Mouse (Mus musculus): ENCODE measurements around the gene Rnf207.
A peak's percentile ranks its signal among the peaks of the same experiment; 100 is the strongest.

Rnf207 gene

DNA sequence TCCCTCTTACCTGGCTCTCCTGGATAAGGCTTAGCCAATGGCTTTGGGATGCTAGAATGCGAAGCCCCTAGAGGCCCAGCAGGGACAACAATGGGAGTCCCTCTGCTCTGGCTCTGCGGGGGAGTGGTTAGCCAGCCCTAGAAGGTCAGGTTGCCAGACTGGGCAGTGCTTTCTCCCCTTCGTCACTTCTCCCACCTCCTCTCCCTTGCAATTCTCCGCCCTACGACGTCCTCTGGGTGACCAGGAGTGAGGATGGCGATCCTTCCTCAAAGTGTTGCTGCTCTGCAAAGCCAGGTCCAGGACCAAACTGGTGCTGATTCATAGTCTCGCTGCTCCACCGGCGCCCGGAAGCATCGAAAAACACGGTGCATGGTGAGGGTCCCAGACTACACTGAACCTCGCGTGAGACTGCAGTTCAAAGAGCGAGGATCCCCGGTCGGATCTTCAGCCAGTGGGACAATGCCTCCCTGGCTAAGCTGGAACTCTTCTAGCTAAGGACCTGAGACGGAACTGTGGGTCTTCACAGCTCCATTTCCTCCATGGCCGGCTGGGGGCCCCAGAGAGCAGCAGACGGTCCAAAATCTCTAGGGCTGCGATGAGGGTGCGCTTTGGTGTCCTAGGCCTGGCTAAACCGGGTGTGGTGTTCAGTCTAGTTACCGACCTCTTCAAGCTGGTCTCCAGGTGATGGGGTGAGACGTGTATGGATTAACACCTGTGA, at the start of gene Rnf207:
TSS of gene Rnf207 (minus strand) at position 477 of the 718 bp plus-strand sequence.
- DNase-seq (ENCODE audit: low spot score): peak; percentile 41

DNA sequence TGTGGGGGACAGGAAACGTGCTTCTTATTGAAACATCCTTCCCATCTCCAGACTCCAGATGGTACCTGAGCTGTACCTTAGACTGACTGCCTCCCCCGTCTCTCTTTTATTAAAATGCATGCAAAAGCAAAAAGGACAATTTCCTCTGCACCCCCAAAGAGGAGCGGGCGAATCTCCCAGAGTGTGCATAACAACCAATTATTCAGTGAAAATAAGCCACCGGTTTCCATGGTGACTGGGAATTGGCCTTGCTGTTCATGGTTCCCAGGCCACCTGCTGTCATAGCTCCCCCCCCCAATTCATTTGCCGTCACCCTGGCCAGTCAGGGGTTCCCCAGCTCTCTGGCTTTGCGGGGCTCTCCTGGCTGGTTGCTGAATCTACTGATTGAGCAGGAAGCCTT, 46.4 kb upstream of the Rnf207 start:
- DNase-seq (ENCODE audit: low spot score): no peak

DNA sequence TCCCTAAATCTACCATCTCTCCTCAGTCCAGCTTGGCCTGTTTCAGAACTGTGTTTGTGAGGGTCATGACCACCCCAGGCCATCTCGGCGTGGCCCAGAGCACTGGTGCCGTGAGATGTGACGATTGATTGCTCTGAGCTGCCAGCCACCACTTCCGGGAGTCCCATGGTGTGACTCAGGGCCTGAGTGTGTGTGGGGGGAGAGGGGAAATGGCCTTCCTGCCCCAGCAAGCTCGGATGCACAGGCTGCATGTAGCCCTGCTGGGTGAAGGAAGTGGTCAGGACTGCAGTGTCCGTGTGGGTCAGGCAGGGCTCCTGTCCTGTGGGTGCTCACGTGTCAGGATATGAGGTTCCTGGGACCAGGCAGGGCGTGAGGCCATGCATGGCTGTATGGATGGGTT, 43.4 kb upstream of the Rnf207 start:
- DNase-seq (ENCODE audit: low spot score): no peak

DNA sequence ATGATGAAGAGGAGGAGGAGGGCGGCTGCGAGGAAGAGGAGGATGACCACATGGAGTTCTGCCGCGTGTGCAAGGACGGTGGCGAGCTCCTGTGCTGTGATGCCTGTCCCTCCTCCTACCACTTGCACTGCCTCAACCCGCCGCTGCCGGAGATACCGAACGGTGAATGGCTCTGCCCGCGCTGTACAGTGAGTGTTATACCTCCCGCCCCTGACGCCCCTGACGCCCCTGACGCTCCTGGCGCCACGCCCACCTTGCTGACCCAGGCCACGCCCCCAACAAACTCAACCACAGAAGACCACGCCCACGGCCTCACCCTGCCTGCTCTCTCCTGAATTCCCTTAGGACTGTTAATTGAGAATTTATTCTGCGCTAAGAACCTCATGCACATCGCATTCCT, 42.1 kb upstream of the Rnf207 start:
- DNase-seq (ENCODE audit: low spot score): no peak

DNA sequence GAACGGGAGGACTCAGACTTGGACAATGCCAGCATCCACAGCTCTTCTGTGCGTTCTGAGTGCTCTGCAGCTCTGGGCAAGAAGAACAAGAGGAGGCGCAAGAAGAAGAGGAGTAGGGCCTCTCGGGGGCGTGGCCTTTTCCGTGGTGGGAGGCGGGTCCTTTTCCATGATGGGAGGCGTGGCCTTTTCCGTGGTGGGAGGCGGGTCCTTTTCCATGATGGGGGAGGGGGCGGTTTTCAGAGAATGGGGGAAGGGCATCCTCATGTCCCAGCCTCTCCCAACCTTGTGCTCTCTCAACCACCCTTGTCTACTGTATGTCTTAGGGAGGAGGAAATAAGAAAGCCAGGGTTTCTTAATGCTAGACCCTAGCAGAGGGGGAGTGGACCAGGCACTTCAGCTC, 40.9 kb upstream of the Rnf207 start:
- no peak for DNase-seq (ENCODE audit: low spot score)

DNA sequence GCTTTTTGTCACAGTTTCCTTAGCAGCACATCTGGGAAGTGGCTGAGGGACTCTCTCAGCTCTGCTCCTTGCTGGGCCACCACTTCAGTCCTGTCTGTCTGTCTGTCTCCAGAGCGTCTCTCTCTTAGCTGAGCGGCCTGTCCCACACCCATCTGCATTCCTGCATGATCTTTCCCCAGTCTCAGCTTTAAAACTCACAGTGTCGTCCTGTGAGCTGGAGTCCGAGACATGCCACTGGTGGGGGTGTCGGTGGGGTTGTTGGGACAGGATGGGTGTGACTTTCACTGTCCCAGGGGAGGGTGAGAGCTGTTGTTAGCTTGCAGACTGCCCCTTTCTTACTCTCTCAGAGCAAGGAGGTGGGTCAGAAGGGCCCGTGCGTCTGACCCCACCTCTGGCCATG, 36.9 kb upstream of the Rnf207 start:
- DNase-seq (ENCODE audit: low spot score): no peak

DNA sequence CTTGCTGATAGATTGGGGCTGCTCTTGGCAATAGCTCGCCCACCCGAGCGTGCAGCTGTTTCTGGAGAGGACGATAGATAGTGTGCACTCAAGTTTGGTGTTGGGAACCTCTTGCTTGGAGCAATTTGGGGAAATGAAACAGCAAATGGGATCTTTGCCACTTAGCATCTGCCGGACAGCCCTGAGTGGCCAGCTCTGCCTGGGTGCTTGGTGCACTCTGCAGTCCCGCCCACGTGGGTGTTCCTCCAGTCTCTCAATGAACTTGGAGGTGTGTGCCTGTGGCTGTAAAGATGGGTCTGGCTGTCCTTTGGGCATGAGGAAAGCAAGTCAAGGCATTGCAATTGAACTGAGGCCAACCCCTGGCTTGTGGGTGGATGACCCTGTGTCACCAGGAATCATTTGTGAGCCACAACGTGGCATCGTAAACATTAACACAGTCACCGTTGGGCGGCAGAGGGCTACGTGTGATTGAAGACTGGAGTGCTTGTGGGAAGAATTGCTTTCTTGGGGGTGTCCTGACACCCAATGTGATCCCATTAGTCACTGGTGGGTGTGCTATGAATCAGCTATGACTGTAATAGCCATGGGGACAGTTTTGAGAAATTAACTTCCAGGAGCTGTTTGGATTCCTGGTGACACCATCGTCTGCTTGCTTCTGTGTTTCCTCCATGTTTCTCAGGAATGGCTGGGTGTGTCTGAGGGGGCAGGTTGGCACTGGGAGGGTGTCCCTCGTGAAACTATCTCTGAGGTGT, 35.3 kb upstream of the Rnf207 start:
- DNase-seq (ENCODE audit: low spot score): no peak

DNA sequence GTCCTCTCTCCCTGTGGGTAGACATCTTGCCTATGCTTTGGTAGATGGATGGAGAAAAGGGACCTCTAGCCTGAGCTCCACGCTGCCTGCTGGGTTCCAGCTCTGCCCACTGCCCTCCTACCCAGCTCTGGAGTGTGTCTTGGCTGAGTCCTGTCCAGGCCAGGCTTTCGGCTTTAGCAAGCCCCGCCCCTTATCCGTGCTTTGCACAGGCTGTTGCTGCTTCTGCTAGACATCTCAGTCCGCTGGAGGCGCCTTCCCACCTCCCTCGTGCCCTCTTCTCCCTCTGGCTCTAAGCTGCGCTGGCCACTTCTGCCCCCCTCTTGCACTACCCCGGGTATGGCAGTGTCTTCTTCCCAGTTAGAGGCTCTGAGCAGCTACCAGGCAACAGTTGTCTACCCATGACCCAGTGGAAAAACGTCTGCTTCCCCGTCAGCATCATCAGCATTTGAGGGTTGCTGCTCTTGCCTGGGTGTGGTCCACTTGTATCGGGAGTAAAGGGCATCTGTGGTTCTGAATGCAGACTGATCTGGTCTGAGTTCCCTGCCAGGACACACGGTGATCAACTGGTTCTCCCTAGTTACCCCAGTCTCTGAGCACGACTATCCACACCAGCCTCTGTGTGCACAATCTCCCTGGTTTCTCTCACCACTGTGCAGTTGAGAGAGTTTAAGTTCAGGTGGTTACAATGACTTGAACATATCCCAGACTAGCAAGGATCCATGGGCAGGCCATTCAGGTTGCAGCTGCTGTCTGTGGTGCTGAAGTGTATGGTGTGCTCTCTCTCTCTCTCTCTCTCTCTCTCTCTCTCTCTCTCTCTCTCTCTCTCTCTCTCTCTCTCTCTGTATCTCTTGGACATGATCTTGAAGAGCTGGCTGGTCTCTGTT, 32.9 kb upstream of the Rnf207 start:
- no peak for DNase-seq (ENCODE audit: low spot score)

DNA sequence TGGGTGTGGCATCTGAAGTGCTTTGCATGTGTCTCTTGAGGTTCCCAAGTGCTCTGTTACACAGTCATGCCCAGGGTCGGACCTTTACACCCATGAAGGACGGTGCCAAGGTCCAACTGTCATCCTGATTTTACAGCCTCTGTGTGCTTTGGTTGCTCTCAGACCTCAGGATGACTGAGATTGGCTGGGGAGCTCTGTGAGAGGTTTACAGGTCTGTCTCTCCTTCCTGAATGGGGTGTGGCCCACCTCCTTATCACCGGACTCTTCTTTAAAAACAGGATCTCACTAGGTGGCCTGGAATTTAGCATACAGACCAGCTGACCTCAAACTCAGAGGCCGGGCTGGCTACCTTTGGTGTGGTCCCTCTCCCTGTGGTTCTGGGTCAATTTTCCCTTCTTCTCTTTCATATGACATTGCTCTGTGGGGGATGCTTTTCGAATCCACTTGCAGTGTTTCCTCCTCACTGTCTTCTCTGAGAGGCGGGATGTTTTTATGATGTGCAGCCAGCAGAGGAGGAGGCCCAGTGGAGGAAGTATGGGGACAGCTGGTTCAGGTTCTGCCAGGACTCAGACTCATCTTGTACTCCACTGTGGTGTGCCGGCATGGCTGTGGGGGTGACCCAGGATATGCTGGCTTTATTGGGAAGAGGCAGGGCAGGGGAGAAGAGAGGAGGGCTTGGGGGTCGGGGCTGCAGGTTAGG, 32.1 kb upstream of the Rnf207 start:
- DNase-seq (ENCODE audit: low spot score): no peak

DNA sequence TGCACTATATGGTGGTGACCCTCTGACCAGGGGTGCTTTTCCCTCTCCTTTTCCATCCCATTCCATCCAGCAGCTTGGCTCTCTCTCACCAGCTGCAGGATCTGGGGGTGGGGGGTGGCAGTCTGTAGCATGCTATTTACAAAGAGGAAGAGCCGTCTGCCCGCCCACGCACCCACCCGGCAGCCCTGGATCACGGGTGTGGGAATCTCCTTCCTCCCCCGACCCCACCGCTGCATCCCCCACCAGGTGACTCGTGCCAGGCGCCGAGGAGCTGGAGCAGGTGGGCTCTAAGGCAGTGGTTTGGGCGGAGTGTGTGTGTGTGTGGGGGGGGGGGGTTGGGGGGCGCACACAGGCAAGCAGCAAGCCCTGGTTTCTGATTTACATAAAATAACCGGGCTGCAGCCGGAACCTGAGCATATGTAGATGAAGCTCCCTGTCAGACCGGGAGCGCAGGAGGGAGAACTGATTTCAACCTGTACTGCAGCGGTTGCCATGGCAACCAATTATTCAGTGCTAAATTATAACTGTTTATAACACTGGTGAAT, 31.1 kb upstream of the Rnf207 start:
- DNase-seq (ENCODE audit: low spot score): no peak

DNA sequence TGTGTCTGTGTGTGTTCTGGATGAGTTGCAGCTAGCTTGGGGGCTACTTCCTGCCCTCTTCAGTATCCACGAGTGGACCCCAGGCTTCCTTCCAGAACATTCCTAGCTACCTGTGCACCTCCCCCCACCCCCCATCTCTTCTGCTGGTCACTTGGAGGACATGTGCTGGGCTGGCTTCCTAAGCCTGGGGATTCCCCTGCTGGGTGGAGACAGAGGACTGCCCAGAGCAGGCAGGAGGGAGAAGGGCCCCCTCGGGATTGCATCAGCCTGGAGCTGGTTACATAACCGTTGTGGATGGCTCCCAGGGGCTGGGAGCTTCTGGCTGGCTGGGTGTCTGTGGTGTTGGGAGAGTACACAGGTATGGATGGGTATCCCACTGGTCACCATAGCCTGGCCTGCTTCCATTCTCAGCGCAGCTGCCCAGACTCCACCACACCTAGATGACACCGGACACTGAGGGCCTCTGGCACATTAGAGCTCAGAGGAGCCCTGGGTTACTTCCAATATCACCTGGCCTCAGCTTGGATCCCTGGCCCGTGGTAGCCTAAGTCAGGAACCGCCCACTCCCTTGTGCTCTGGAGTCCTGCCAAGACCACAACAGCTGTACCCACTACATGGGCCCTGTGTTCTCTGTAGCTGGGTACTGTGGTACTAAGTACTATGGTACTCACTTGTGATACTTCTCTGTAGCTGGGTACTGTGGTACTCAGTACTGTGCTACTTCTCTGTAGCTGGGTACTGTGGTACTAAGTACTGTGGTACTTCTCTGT, 26.5 kb upstream of the Rnf207 start:
- DNase-seq (ENCODE audit: low spot score): peak; percentile 11

DNA sequence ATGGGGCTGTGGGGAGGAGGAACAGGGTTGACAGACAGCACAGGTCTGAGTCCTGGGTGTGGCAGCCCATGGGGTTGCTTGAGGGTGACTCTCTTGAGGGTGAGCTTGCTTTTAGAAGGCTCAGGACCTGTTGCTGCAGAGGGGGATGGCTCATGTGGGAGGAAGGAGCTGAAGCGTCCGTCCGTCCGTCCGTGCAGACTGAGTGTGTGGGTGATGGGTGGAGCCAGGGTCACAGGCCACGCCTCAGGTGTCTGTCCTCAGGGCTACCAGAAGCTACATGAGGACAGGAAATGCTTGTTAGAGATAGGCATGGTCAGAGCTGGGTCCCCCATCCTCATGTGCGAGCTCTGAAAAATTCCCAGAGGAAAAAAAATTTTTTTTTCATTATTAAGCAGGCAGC, 25.9 kb upstream of the Rnf207 start:
- no peak for DNase-seq (ENCODE audit: low spot score)

DNA sequence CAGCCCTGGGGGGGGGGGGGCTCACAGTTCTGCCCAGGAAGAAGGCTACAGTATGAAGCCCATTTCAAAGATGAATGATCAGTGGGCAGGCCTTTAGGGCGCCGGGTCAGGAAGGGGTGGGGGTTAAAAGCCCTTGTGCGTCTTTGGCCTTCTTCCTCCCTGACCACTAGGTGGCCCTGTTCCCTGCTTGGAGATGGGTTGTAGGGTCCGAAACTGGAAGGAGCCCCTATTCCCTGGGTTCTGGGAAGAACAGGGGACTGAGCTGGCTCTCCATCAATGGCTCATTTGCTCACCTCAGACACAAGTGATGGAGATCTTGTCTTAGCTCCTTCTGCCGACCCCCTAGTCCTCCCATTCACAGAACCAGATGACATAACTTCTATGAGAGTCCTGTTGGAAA, 24.5 kb upstream of the Rnf207 start:
- peak; percentile 13 for DNase-seq (ENCODE audit: low spot score)

DNA sequence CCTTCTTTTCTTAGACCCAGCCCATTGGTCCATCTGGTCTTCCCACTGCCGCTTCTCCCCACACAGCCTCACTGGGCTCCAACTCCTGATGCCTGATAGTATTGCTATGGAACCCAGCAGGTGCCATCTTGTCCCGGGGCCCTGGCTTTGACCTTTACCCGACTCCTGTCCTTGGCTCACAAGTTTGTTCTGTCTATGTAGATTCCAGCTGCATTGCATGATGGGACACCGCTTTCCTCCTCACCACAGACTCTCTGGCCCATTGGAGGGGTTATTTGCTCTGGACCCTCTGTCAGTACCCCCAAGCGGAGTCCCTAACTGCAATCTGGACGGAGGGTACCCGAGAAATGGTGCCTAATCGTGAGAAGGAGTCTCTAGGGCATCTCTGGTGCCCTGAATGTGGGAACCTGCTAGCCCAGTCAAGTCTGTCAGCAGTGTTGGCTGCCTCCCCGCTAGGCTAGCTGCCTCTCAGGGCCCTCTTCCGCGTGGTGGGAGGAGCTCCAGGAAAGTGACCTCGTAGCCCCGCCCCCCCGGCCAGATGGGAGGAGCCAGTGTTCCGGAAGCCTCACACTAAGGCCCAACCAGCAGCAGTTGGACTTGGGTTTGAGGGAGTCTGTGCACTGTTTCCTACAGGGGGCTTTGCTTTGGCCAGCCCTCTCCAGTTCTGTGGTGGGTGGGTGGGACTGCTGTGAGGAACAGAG, 21.9 kb upstream of the Rnf207 start:
- DNase-seq (ENCODE audit: low spot score): no peak

DNA sequence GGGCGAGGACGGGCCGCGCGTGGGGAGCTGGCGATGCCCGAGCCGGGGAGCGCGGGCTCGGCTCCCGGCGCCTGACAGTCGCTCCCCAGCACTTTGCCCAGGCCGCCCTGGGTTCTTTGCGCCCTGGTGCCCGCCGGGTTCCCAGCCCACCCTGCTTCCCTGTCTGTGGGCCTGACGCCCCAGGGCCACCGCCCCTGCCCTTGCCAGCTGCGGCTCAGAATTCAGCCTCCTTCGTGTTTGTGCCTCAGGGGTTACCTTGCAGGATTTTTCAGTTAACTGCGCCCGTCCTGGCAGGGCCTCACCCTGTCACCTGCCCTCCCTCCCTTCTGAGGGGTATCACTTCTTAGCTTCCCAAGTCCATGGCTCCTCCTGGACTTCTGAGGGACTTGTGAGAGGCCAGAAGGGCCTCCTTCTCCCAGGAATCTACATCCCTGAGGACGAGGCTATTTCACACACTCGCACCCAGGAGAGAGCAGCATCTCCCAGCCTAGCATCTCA, 20.5 kb upstream of the Rnf207 start:
- no peak for DNase-seq (ENCODE audit: low spot score)

DNA sequence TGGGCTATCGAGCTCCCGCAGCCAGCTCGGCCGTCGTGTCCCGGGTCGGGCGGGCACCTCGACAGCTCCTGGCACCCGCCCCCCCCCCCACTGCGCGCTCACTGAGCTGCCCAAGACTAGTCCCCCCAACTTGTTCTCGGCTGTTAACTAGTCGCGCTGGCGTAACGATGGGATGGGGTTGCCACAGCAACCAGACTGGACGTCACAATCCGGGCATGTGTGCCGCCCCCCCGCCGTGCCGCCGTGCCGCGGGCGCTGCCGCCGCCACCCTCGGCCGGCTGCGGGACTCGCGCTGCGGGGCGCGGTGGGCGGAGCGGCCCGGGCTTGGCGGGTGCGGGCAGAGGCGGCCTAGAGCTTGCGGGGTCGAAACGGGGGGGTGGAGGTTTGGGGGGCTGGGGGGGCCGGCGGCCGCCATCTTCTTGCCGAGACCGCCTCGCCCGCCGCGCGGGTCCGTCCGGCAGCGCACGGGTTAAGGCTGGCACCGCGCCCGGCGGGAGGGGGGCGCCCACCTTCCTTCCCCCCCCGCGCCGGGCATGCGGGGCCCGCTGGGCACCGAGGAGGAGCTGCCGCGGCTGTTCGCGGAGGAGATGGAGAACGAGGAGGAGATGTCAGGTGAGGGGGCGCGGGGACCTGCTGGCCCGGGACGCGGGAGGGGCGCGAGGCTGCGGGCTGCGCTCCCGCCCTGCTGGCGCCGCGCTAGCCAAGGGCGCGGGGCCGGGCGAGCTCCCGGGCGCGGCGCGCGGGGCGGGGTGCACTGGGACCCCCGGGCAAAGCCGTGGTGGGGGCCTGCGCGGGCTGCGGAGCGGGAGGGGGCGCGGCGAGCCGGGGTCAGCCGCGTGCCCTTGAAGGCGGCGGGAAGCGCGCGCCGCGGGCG, 19.9 kb upstream of the Rnf207 start, which contains the start of gene Chd5:
TSS of gene Chd5 (plus strand) at position 233 of the 874 bp plus-strand sequence.
- DNase-seq (ENCODE audit: low spot score): no peak

DNA sequence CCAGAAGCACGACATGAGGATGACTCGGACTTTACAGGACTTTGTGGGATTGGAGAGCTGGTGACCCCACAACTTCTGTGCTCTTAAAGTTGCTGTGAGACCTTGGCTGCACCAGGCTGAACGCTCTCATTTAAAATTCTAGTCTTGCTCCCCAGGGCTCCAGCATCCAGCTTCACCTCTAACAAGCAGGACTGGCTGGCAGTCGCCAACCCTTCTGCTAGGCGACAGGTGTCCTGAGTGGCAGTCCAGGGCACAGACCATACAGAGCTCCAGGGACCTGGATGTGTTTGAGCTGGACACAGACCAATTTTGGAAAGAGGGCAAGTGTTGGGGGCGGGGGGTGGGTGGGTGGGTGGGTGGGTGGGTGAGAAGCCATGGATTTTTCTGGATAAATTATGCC, 19.0 kb upstream of the Rnf207 start:
- no peak for DNase-seq (ENCODE audit: low spot score)

DNA sequence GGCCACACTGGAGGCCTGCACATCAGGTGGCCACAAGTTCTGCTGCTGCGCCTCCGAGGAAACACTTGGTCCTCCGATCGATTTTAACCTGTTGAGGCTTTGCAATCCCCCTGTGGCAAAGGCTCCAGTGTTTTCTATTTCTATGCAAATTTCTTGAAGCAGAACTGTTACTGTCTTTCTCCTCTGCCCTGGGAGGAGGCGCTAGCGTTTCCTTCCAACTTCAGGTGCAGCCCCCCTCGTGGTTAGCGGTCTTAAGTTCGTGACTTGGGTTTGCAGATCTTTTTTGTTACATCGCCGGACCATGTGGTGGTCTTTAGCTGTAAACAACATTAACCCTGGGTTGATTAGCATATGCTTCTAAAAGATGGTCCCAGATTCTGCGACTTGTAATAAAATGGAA, 14.8 kb upstream of the Rnf207 start:
- DNase-seq (ENCODE audit: low spot score): no peak

DNA sequence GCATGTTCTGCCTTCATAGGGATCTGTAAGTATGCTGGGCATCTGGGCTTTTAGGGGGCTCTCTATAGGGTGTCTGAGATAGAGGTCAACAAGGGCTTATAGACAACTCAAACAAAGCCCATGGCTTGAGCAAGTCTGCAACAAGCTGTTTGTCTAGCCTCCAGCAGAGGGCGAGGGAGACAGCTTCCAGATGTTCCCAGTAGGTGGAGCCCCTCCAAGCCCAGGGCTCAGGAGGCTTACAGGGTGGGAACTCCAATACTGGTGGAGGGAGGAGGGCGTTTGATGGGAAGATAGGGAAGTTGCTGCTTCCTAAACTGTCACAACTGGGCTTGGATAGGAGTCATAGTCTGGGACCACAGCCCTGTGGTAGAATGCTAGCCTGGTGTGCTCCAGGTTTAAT, 14.2 kb upstream of the Rnf207 start:
- peak; percentile 58 for DNase-seq (ENCODE audit: low spot score)

Measured in ovary, postnatal 14 days (tissue).